Mouse (Mus musculus) lung, embryonic 15.5 days (tissue): ENCODE results near the gene Txlng. TPM values are rescaled to one million over a fixed set of nuclear protein-coding genes. Genes with fewer than 3 reads are reported as not detected.

Source experiments
- ATAC-seq: fragments of 200-750 bp; cut with Nextera tagmentation; 2 replicates; pipeline ENCODE4 v1.8.0; 2017; ENCODE audit warnings: moderate number of reproducible peaks, borderline replicate concordance; ENCODE audit not compliant: low FRiP score, low TSS enrichment; ENCODE audit errors: extremely low read depth
- H3K27ac ChIP-seq: fragments of 300-500 bp; sonication (generic); 2 replicates; pipeline ENCODE4 v1.5.1; 2015; ENCODE audit warnings: moderate library complexity, mild to moderate bottlenecking, inconsistent platforms
- H3K27me3 ChIP-seq: fragments of 300-500 bp; sonication (generic); 2 replicates; pipeline ENCODE4 v1.6.1; 2015; ENCODE audit warnings: inconsistent platforms
- H3K36me3 ChIP-seq: fragments of 300-500 bp; sonication (generic); 2 replicates; pipeline ENCODE4 v1.6.1; 2015; ENCODE audit warnings: inconsistent platforms
- H3K4me1 ChIP-seq: fragments of 300-500 bp; sonication (generic); 2 replicates; pipeline ENCODE4 v1.6.1; 2015; ENCODE audit warnings: inconsistent platforms
- H3K4me2 ChIP-seq: fragments of 300-500 bp; sonication (generic); 2 replicates; pipeline ENCODE4 v1.6.1; 2015; ENCODE audit warnings: inconsistent platforms, mild to moderate bottlenecking, moderate library complexity
- H3K4me3 ChIP-seq: fragments of 300-500 bp; sonication (generic); 2 replicates; pipeline ENCODE4 v1.5.1; 2015; ENCODE audit warnings: mild to moderate bottlenecking, inconsistent platforms
- H3K9ac ChIP-seq: fragments of 300-500 bp; sonication (generic); 2 replicates; pipeline ENCODE4 v1.6.1; 2015; ENCODE audit warnings: inconsistent platforms
- H3K9me3 ChIP-seq: fragments of 300-500 bp; sonication (generic); 2 replicates; pipeline ENCODE4 v1.6.1; 2016; ENCODE audit warnings: inconsistent platforms
- WGBS: fragments of 180-500 bp; shearing (Covaris S2); methylation state at CpG from one replicate; pipeline ENCODE4 v1.1.7; 2015; 5-methylcytosine and 5-hydroxymethylcytosine counted together
- microRNA counts: library from miRNA; unstranded; fragments of <30 nt; microRNA quantifications from one replicate; lab custom pipeline; 2016
- microRNA-seq: library from miRNA; unstranded; fragments of <30 nt; microRNA quantifications from one replicate; pipeline ENCODE4, GENCODE M21; 2016
- polyA plus RNA-seq: library from polyadenylated mRNA; unstranded; fragments of >200 nt; fragmentation: Nextera tagmentation; extraction: Ambion mirVana; gene quantifications from 2 replicates; pipeline ENCODE4 v1.2.1, GENCODE M21; 2015

Txlng gene
- polyA plus RNA-seq, 1 experiment from 2014 or later = 13.1 TPM

- H3K4me3 ChIP-seq = peak overlapping the region; percentile 68
- no peak for ATAC-seq
- WGBS = 21% methylated on average over 26 of the region's 32 CpGs
- H3K9ac ChIP-seq = no peak overlapping the region; the same call in 1 of the 2 replicates
- 0 out of 2 replicates have a peak, but pooled peaks cover 2% of the 10 kb centered on the region for H3K36me3 ChIP-seq
- H3K4me1 ChIP-seq = peaks cover 5% of the 10 kb centered on the region; the same call in 1 of the 2 replicates
- no peaks in the 10 kb centered on the region for H3K27me3 ChIP-seq
- peak overlapping the region; percentile 51 for H3K4me2 ChIP-seq
- H3K9me3 ChIP-seq = no peaks in the 10 kb centered on the region
- peak overlapping the region; percentile 94 for H3K27ac ChIP-seq
These were observed 69.8 kb downstream of the Txlng start for GRCm38 (mm10) chrX:162759251-162760114.

GRCm38 (mm10) chrX:162756058-162756457 is 73.2 kb downstream of the Txlng start:
- Histone ChIP-seq H3K27me3 (no peaks in the 10 kb centered on the region), H3K4me1 (peaks cover 5% of the 10 kb centered on the region; the same call in 1 of the 2 replicates), H3K9ac (no peak overlapping the region), H3K9me3 (no peaks in the 10 kb centered on the region), H3K36me3 (no peaks in the 10 kb centered on the region), H3K27ac (no peak overlapping the region), H3K4me3 (no peak overlapping the region), H3K4me2 (no peak overlapping the region)
- WGBS = 61% methylated on average over 7 of the region's 7 CpGs
- no peak for ATAC-seq

DNA sequence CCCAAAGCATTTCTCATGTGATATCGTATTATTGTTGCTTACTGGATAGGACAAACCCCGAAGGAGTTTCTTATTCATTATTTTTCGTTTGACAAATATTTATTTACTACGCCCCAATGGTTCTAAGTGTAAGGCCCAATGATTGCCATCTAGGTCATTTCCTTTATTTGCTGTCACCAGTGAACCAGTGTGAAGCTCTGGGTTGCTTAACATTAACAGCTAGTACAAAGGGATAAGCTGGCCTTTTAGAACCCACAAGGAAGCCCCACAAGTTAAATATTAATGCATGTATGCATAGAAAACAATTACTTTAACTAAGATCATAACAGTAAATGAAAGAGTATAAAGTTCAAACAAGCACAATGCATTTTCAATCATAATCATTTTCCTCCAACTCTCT is 74.9 kb downstream of the Txlng start:
- Histone ChIP-seq H3K36me3 (no peaks in the 10 kb centered on the region), H3K9ac (no peak overlapping the region), H3K27ac (no peak overlapping the region), H3K27me3 (no peaks in the 10 kb centered on the region), H3K4me3 (no peak overlapping the region), H3K4me1 (peaks cover 2% of the 10 kb centered on the region; the same call in 1 of the 2 replicates), H3K9me3 (no peaks in the 10 kb centered on the region), H3K4me2 (no peak overlapping the region)
- ATAC-seq = no peak
- 88% methylated on average over 4 of the region's 4 CpGs for WGBS

- no peaks in the 10 kb centered on the region; the same call in 1 of the 2 replicates for H3K27me3 ChIP-seq
- H3K36me3 ChIP-seq = no peaks in the 10 kb centered on the region
- no peak overlapping the region for H3K4me3 ChIP-seq
- H3K4me1 ChIP-seq = no peaks in the 10 kb centered on the region
- no peak for ATAC-seq
- no peak overlapping the region for H3K4me2 ChIP-seq
- H3K9me3 ChIP-seq = no peaks in the 10 kb centered on the region
- 81% methylated on average over 2 of the region's 2 CpGs for WGBS
- H3K27ac ChIP-seq = no peak overlapping the region
- no peak overlapping the region for H3K9ac ChIP-seq
These were observed 76.8 kb downstream of the Txlng start for GRCm38 (mm10) chrX:162752418-162752817.

- Histone ChIP-seq H3K4me1 (no peaks in the 10 kb centered on the region), H3K9me3 (no peaks in the 10 kb centered on the region), H3K27me3 (no peaks in the 10 kb centered on the region; the same call in 1 of the 2 replicates), H3K36me3 (no peaks in the 10 kb centered on the region), H3K4me3 (no peak overlapping the region), H3K9ac (no peak overlapping the region), H3K4me2 (no peak overlapping the region), H3K27ac (no peak overlapping the region)
- ATAC-seq = no peak
- WGBS = 33% methylated on average over 9 of the region's 9 CpGs
These were observed 80.4 kb downstream of the Txlng start for GRCm38 (mm10) chrX:162748696-162749420.

DNA sequence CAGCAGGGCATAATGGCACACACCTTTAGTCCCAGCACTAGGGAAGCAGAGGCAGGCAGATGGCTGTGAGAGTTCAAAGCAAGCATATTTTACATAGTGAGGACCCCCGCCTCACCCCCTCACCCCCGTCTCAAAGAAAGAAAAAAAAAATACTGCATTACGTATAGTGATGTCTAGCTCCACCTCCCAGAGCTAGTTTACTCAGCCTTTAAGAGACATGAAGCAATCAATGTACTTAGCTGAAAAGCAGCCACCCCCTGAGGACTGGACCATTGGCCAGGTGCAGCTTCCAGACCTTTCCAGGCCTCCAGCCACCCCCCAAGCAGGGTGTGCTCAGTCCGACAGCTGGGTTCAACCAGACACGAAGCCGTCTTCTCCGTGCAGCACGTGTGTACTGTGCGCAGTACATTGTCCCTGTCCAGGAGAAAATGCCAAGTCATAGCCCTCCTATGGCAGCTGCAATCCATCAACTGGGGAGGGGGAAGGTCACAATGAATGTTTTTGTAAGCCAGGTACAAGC is 93.1 kb downstream of the Txlng start:
- WGBS = 28% methylated on average over 9 of the region's 9 CpGs
- Histone ChIP-seq H3K27me3 (no peaks in the 10 kb centered on the region), H3K9ac (no peak overlapping the region), H3K4me3 (peak overlapping the region; percentile 42), H3K4me2 (peak overlapping the region; percentile 64), H3K36me3 (no peaks in the 10 kb centered on the region), H3K27ac (peak overlapping the region; percentile 88), H3K4me1 (no peaks in the 10 kb centered on the region), H3K9me3 (no peaks in the 10 kb centered on the region)
- peak; percentile 83 for ATAC-seq

- no peaks in the 10 kb centered on the region for H3K4me1 ChIP-seq
- no peaks in the 10 kb centered on the region for H3K36me3 ChIP-seq
- H3K9me3 ChIP-seq = no peaks in the 10 kb centered on the region
- 22% methylated on average over 25 of the region's 25 CpGs for WGBS
- ATAC-seq = peak; percentile 83
- peak overlapping the region; percentile 88 for H3K27ac ChIP-seq
- H3K27me3 ChIP-seq = no peaks in the 10 kb centered on the region
- H3K9ac ChIP-seq = no peak overlapping the region
- peak overlapping the region; percentile 64 for H3K4me2 ChIP-seq
- peak overlapping the region; percentile 42 for H3K4me3 ChIP-seq
These were observed 94.0 kb downstream of the Txlng start for GRCm38 (mm10) chrX:162734997-162735929.

- WGBS = 83% methylated on average over 4 of the region's 4 CpGs
- Histone ChIP-seq H3K27me3 (no peaks in the 10 kb centered on the region), H3K27ac (no peak overlapping the region), H3K4me3 (no peak overlapping the region), H3K36me3 (no peaks in the 10 kb centered on the region), H3K4me1 (no peaks in the 10 kb centered on the region), H3K4me2 (no peak overlapping the region), H3K9me3 (no peaks in the 10 kb centered on the region), H3K9ac (no peak overlapping the region)
- no peak for ATAC-seq
These were observed 99.2 kb downstream of the Txlng start for GRCm38 (mm10) chrX:162730031-162730430.

MicroRNA genes within 50 kb of the gene (microRNA counts, 519-probe panel; counts per million panel counts)
- microRNA mmu-miR-3473 (lab: Ali Mortazavi, UCI) = 2,530 counts per million, percentile 54 among the panel's probes with 10 or more counts

Small RNA genes lying within 50 kb of the gene (microRNA-seq; reads per million reads assigned to microRNA genes)
- not detected for gene Mir3473a

Other genes with a start within 250 kb of the Txlng start
- 0.52 and 0.61 TPM in 2 replicates for gene Reps2, start 185.8 kb downstream of the Txlng start, polyA plus RNA-seq
- 559 and 561 TPM in 2 replicates for gene Rbbp7, start 69.1 kb downstream of the Txlng start, polyA plus RNA-seq
- 39.9 and 41.5 TPM in 2 replicates for gene Syap1, start 59.0 kb upstream of the Txlng start, polyA plus RNA-seq
- gene Ctps2, start 71.8 kb upstream of the Txlng start, polyA plus RNA-seq = 90.0 and 90.9 TPM in 2 replicates
- gene S100g, start 135.1 kb upstream of the Txlng start, polyA plus RNA-seq = 0.89 and 2.6 TPM in 2 replicates